23 mouse cellular contexts compared by ENCODE assay signal in genomic region chr10:96074386-96074785, GRCm38 (mm10).
DNase-seq lines count a peak whose midpoint lies in the region; ATAC-seq and TF ChIP-seq lines count a peak whose summit lies in the region.
"Had no signal": no experiment of that assay in that cellular context is flagged by ENCODE, and none has a peak within 500 bp of the region (broad histone marks: within the 10 kb centered on the region; RNA-seq: fewer than 3 reads in every experiment).

No protein-coding gene starts in this region.

- no peaks in the 10 kb centered on the region for H3K27me3 ChIP-seq in lung, postnatal 0 days (replicated peaks; ENCODE audit: insufficient read depth, low read length)
- H3K27me3 ChIP-seq in hindbrain, embryonic 12.5 days: no peaks in the 10 kb centered on the region
- no peaks in the 10 kb centered on the region for H3K27me3 ChIP-seq in forebrain, embryonic 10.5 days (ENCODE audit: poor library complexity, severe bottlenecking)
- H3K27me3 ChIP-seq: embryonic facial prominence, embryonic 12.5 days; embryonic facial prominence, embryonic 15.5 days; forebrain, embryonic 12.5 days; heart, embryonic 13.5 days; hindbrain, embryonic 13.5 days had no signal

- no peaks in the 10 kb centered on the region for H3K9me3 ChIP-seq in lung, postnatal 0 days (ENCODE audit: low read length)
- H3K9me3 ChIP-seq in hindbrain, embryonic 12.5 days (replicated peaks): no peaks in the 10 kb centered on the region
- no peaks in the 10 kb centered on the region for H3K9me3 ChIP-seq in forebrain, embryonic 10.5 days
- H3K9me3 ChIP-seq: embryonic facial prominence, embryonic 12.5 days; embryonic facial prominence, embryonic 15.5 days; forebrain, embryonic 12.5 days; heart, embryonic 10.5 days; heart, embryonic 13.5 days; hindbrain, embryonic 13.5 days had no signal

- peak; percentile 75 for ATAC-seq in lung, postnatal 0 days
- ATAC-seq in hindbrain, embryonic 12.5 days (ENCODE audit: low FRiP score): no peak
- ATAC-seq: forebrain, embryonic 16.5 days; hindbrain, embryonic 16.5 days had no signal

- H3K4me2 ChIP-seq in lung, postnatal 0 days (replicated peaks; ENCODE audit: low read depth, low read length): no peak overlapping the region
- no peak overlapping the region for H3K4me2 ChIP-seq in hindbrain, embryonic 12.5 days (replicated peaks)
- H3K4me2 ChIP-seq: embryonic facial prominence, embryonic 12.5 days; embryonic facial prominence, embryonic 15.5 days; forebrain, embryonic 12.5 days; heart, embryonic 13.5 days; hindbrain, embryonic 13.5 days had no signal

- TF ChIP-seq EP300 in lung, postnatal 0 days (IDR thresholded peaks at IDR 0.05): peak; percentile 96

- H3K36me3 ChIP-seq in lung, postnatal 0 days (ENCODE audit: insufficient read depth, low read length): no peaks in the 10 kb centered on the region
- H3K36me3 ChIP-seq in hindbrain, embryonic 12.5 days: no peaks in the 10 kb centered on the region
- H3K36me3 ChIP-seq in forebrain, embryonic 10.5 days (replicated peaks): no peaks in the 10 kb centered on the region
- H3K36me3 ChIP-seq: embryonic facial prominence, embryonic 12.5 days; embryonic facial prominence, embryonic 15.5 days; forebrain, embryonic 12.5 days; heart, embryonic 10.5 days; heart, embryonic 13.5 days; hindbrain, embryonic 13.5 days had no signal

- H3K27ac ChIP-seq in lung, postnatal 0 days (ENCODE audit: low read length): no peak overlapping the region
- H3K27ac ChIP-seq in hindbrain, embryonic 12.5 days: no peak overlapping the region
- H3K27ac ChIP-seq in forebrain, embryonic 10.5 days: no peak overlapping the region
- H3K27ac ChIP-seq: embryonic facial prominence, embryonic 12.5 days; embryonic facial prominence, embryonic 15.5 days; forebrain, embryonic 12.5 days; heart, adult 2 months; heart, embryonic 10.5 days; heart, embryonic 13.5 days; hindbrain, embryonic 13.5 days had no signal

- peaks cover 10% of the 10 kb centered on the region; the same call in 1 of the 2 replicates for H3K4me1 ChIP-seq in lung, postnatal 0 days (ENCODE audit: insufficient read depth, low read depth, low read length)
- peaks cover 3% of the 10 kb centered on the region; the same call in 1 of the 2 replicates for H3K4me1 ChIP-seq in hindbrain, embryonic 12.5 days
- H3K4me1 ChIP-seq in forebrain, embryonic 10.5 days: peaks cover 8% of the 10 kb centered on the region
- H3K4me1 ChIP-seq: heart, embryonic 10.5 days had no signal

- peak; percentile 74 to 85 for DNase-seq in lung, adult 18-20 months
- DNase-seq in lung, postnatal 0 days (ENCODE audit: low spot score): peak; percentile 91
- DNase-seq in lung, postnatal 25 days (ENCODE audit: low spot score): peak; percentile 87
- no peak for DNase-seq in T-cell, adult 2 months (ENCODE audit: low spot score)
- DNase-seq in forebrain, embryonic 10.5 days (ENCODE audit: extremely low spot score, low spot score): no peak
- DNase-seq: adrenal gland, postnatal 10 days; adrenal gland, postnatal 36 days; cerebellum, adult 18-20 months; cerebellum, adult 9-10 months; cerebellum, postnatal 14 days; gastrocnemius, postnatal 10 days; gastrocnemius, postnatal 36 days; heart, adult 2 months; heart, postnatal 14 days had no signal

- H3K9ac ChIP-seq in lung, postnatal 0 days (replicated peaks; ENCODE audit: low read depth): no peak overlapping the region
- no peak overlapping the region for H3K9ac ChIP-seq in hindbrain, embryonic 12.5 days
- H3K9ac ChIP-seq: embryonic facial prominence, embryonic 12.5 days; embryonic facial prominence, embryonic 15.5 days; forebrain, embryonic 12.5 days; heart, embryonic 13.5 days; hindbrain, embryonic 13.5 days had no signal

- TF ChIP-seq CTCF in lung, postnatal 0 days (IDR thresholded peaks at IDR 0.05): no peak

- no peak overlapping the region for H3K4me3 ChIP-seq in lung, postnatal 0 days (ENCODE audit: low read depth, low read length)
- H3K4me3 ChIP-seq in hindbrain, embryonic 12.5 days: no peak overlapping the region
- no peak overlapping the region for H3K4me3 ChIP-seq in forebrain, embryonic 10.5 days
- H3K4me3 ChIP-seq: embryonic facial prominence, embryonic 12.5 days; embryonic facial prominence, embryonic 15.5 days; forebrain, embryonic 12.5 days; heart, adult 2 months; heart, embryonic 10.5 days; heart, embryonic 13.5 days; hindbrain, embryonic 13.5 days had no signal

- 51% methylated on average over 7 of the region's 7 CpGs for WGBS in lung, postnatal 0 days
- 88% methylated on average over 7 of the region's 7 CpGs for WGBS in hindbrain, embryonic 12.5 days
- WGBS in forebrain, embryonic 10.5 days: 93% methylated on average over 7 of the region's 7 CpGs

Comparison
In these comparisons a context has a peak if more than half of its experiments do, and no peak if none do; other contexts are left out.
1. DNase-seq: peak in lung, adult 18-20 months (2 of 2), lung, postnatal 0 days (single experiment) and lung, postnatal 25 days (single experiment); none in T-cell, adult 2 months (single experiment) and forebrain, embryonic 10.5 days (single experiment).